In genomic region chr5:111229671-111230070, GRCm38 (mm10) we compare ENCODE assay signal across 10 mouse cellular contexts.
DNase-seq lines count a peak whose midpoint lies in the region; ATAC-seq and TF ChIP-seq lines count a peak whose summit lies in the region.
"Had no signal": no experiment of that assay in that cellular context is flagged by ENCODE, and none has a peak within 500 bp of the region (broad histone marks: within the 10 kb centered on the region; RNA-seq: fewer than 3 reads in every experiment).

No protein-coding gene starts in this region.

- DNase-seq in heart, postnatal 0 days (ENCODE audit: low spot score) = no peak
- no peak for DNase-seq in heart, postnatal 4 days
- DNase-seq in midbrain, postnatal 0 days (ENCODE audit: low spot score) = no peak
- DNase-seq in cerebellum, postnatal 14 days = no peak
- DNase-seq: cerebellum, adult 2 months; kidney, adult 11 months; left cerebral cortex, postnatal 4 days had no signal

- 0 out of 2 replicates have a peak, but pooled peaks cover 3% of the 10 kb centered on the region for H3K36me3 ChIP-seq in heart, postnatal 0 days (replicated peaks; ENCODE audit: control insufficient read depth, insufficient read depth, low read length)
- peaks cover 30% of the 10 kb centered on the region for H3K36me3 ChIP-seq in midbrain, embryonic 12.5 days
- peaks cover 7% of the 10 kb centered on the region; the same call in 1 of the 2 replicates for H3K36me3 ChIP-seq in midbrain, embryonic 15.5 days (replicated peaks)
- peaks cover 35% of the 10 kb centered on the region for H3K36me3 ChIP-seq in midbrain, postnatal 0 days (ENCODE audit: insufficient read depth, low read length)

- no peaks in the 10 kb centered on the region for H3K9me3 ChIP-seq in heart, postnatal 0 days (replicated peaks; ENCODE audit: control insufficient read depth, low read length)
- H3K9me3 ChIP-seq in midbrain, embryonic 12.5 days = no peaks in the 10 kb centered on the region
- no peaks in the 10 kb centered on the region for H3K9me3 ChIP-seq in midbrain, embryonic 15.5 days
- no peaks in the 10 kb centered on the region for H3K9me3 ChIP-seq in midbrain, postnatal 0 days (ENCODE audit: low read length)

- H3K27ac ChIP-seq in heart, postnatal 0 days (ENCODE audit: low read depth) = peak overlapping the region; percentile 11; the same call in 1 of the 2 replicates
- H3K27ac ChIP-seq in midbrain, embryonic 12.5 days (replicated peaks) = peak overlapping the region; percentile 35; the same call in 1 of the 2 replicates
- no peak overlapping the region for H3K27ac ChIP-seq in midbrain, embryonic 15.5 days
- H3K27ac ChIP-seq in embryonic fibroblast, embryonic 13.5 days (ENCODE audit: insufficient read depth, low read length) = peak overlapping the region; percentile 19
- no peak overlapping the region for H3K27ac ChIP-seq in midbrain, postnatal 0 days (ENCODE audit: low read depth, low read length)

- no peak for TF ChIP-seq CTCF in heart, postnatal 0 days (IDR thresholded peaks at IDR 0.05; ENCODE audit: low read depth)
- no peak for TF ChIP-seq CTCF in embryonic fibroblast, embryonic 13.5 days (IDR thresholded peaks at IDR 0.05; ENCODE audit: borderline replicate concordance, insufficient read depth, low read length)
- no peak for TF ChIP-seq CTCF in midbrain, postnatal 0 days (IDR thresholded peaks at IDR 0.05)

- no peak overlapping the region for H3K4me3 ChIP-seq in heart, postnatal 0 days (ENCODE audit: low read depth, low read length)
- H3K4me3 ChIP-seq in midbrain, embryonic 12.5 days = no peak overlapping the region
- no peak overlapping the region for H3K4me3 ChIP-seq in midbrain, embryonic 15.5 days
- H3K4me3 ChIP-seq in embryonic fibroblast, embryonic 13.5 days (ENCODE audit: insufficient read depth, low read length) = no peak overlapping the region
- H3K4me3 ChIP-seq in midbrain, postnatal 0 days (ENCODE audit: low read depth, low read length) = no peak overlapping the region

- no peaks in the 10 kb centered on the region for H3K27me3 ChIP-seq in heart, postnatal 0 days (ENCODE audit: control insufficient read depth, insufficient read depth, low read length)
- peaks cover 8% of the 10 kb centered on the region; the same call in 1 of the 2 replicates for H3K27me3 ChIP-seq in midbrain, embryonic 12.5 days
- H3K27me3 ChIP-seq in midbrain, embryonic 15.5 days (replicated peaks) = no peaks in the 10 kb centered on the region
- no peaks in the 10 kb centered on the region for H3K27me3 ChIP-seq in midbrain, postnatal 0 days (ENCODE audit: insufficient read depth, low read length)

- 65% methylated on average over 3 of the region's 3 CpGs for WGBS in heart, postnatal 0 days
- WGBS in midbrain, embryonic 12.5 days = 47% methylated on average over 3 of the region's 3 CpGs
- WGBS in midbrain, embryonic 15.5 days = 42% methylated on average over 3 of the region's 3 CpGs
- 54% methylated on average over 3 of the region's 3 CpGs for WGBS in midbrain, postnatal 0 days

- no peak for ATAC-seq in heart, postnatal 0 days (ENCODE audit: insufficient read depth, low read depth)
- no peak for ATAC-seq in midbrain, embryonic 12.5 days (ENCODE audit: low FRiP score, low read depth)
- ATAC-seq in midbrain, embryonic 15.5 days (replicated peaks) = no peak
- no peak for ATAC-seq in midbrain, postnatal 0 days (ENCODE audit: low FRiP score)

- no peak overlapping the region for H3K4me2 ChIP-seq in heart, postnatal 0 days (ENCODE audit: low read depth, low read length)
- no peak overlapping the region for H3K4me2 ChIP-seq in midbrain, embryonic 12.5 days (replicated peaks)
- no peak overlapping the region for H3K4me2 ChIP-seq in midbrain, embryonic 15.5 days
- H3K4me2 ChIP-seq in midbrain, postnatal 0 days (ENCODE audit: low read depth, low read length, poor library complexity, severe bottlenecking) = no peak overlapping the region

- peaks cover 27% of the 10 kb centered on the region for H3K4me1 ChIP-seq in heart, postnatal 0 days (ENCODE audit: control insufficient read depth, insufficient read depth)
- H3K4me1 ChIP-seq in midbrain, embryonic 12.5 days = peaks cover 77% of the 10 kb centered on the region
- peaks cover 58% of the 10 kb centered on the region for H3K4me1 ChIP-seq in midbrain, embryonic 15.5 days
- H3K4me1 ChIP-seq in embryonic fibroblast, embryonic 13.5 days (ENCODE audit: control insufficient read depth, insufficient read depth, low read length) = peaks cover 28% of the 10 kb centered on the region
- H3K4me1 ChIP-seq in midbrain, postnatal 0 days (ENCODE audit: insufficient read depth, low read length) = peaks cover 14% of the 10 kb centered on the region; the same call in 1 of the 2 replicates

- no peak for TF ChIP-seq EP300 in heart, postnatal 0 days (IDR thresholded peaks at IDR 0.05; ENCODE audit: low read depth)

- no peak for TF ChIP-seq POLR2A in embryonic fibroblast, embryonic 13.5 days (IDR thresholded peaks at IDR 0.05; ENCODE audit: low read depth, low read length)

- H3K9ac ChIP-seq in heart, postnatal 0 days (replicated peaks; ENCODE audit: low read depth, low read length) = no peak overlapping the region
- no peak overlapping the region for H3K9ac ChIP-seq in midbrain, embryonic 12.5 days (replicated peaks)
- no peak overlapping the region for H3K9ac ChIP-seq in midbrain, embryonic 15.5 days
- 0 out of 2 replicates have a peak overlapping the region, but pooled peaks have one; percentile 54 for H3K9ac ChIP-seq in midbrain, postnatal 0 days (replicated peaks; ENCODE audit: low read length, poor library complexity, severe bottlenecking)

Comparison
In these comparisons a context has a peak if more than half of its experiments do, and no peak if none do; other contexts are left out.
1. H3K27ac ChIP-seq: peak in heart, postnatal 0 days (single experiment), midbrain, embryonic 12.5 days (single experiment) and embryonic fibroblast, embryonic 13.5 days (single experiment); none in midbrain, embryonic 15.5 days (single experiment) and midbrain, postnatal 0 days (single experiment).